Mouse (Mus musculus): ENCODE results near the gene Btd. TPM values are rescaled to one million over a fixed set of nuclear protein-coding genes. Genes with fewer than 3 reads are reported as not detected.
A peak's percentile ranks its signal among the peaks of the same experiment; 100 is the strongest.
"Not testable (repeated sequence)": the region's sequence is repeated elsewhere in the genome, so short reads cannot be mapped to it uniquely, and the experiment has no call there.

Btd gene
- polyA plus RNA-seq (2015; fragmentation: Nextera tagmentation; extraction: Ambion mirVana) = 13.0 and 15.4 TPM in 2 replicates

GRCm38 (mm10) chr14:31640890-31641505 lies at the start of gene Btd, which contains the start of gene Hacl1:
TSS of gene Btd (plus strand) at chr14:31641028.
TSS of gene Hacl1 (minus strand) at chr14:31641286.
- 0% methylated on average over 30 of the region's 30 CpGs for whole genome bisulfite sequencing (ENCODE audit: insufficient replicate concordance)
- no peaks in the 10 kb centered on the region for H3K27me3 ChIP-seq (ENCODE audit: control insufficient read depth, insufficient read depth, low read depth, low read length)

DNA sequence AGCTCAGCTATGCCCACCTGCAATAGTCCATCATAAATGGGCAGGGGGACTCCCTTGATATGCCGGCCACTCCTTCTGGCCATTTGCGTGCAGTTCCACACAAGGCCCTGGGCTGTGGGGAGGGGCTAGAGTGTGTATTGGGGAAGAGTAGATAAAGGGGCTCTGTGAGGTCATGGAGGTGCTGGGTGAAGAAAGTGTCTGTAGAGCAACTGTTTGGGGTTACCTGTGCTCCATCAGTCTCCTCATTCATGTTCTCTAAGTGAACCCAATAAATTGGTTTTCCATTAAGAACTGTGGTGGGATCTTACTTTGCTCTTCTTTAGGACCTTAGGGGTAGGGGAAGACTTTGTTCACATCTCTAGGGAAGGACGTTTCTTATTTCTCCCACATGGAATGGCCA lies 49.6 kb upstream of the Btd start, which contains the start of gene Colq:
Colq (minus strand) TSS at position 101 of the 400 bp plus-strand sequence.
- no peaks in the 10 kb centered on the region for H3K9me3 ChIP-seq (replicated peaks; ENCODE audit: control insufficient read depth, low read length)
- H3K9ac ChIP-seq (ENCODE audit: low read depth, low read length) = no peak within 1 kb of the TSS
- 69% methylated on average over 3 of the region's 3 CpGs for WGBS (ENCODE audit: insufficient replicate concordance)
- H3K4me2 ChIP-seq (ENCODE audit: low read depth, low read length) = no peak within 1 kb of the TSS
- no peak within 1 kb of the TSS for H3K4me3 ChIP-seq (ENCODE audit: low read depth, low read length)
- no peaks in the 10 kb centered on the region for H3K36me3 ChIP-seq (ENCODE audit: control insufficient read depth, insufficient read depth)
- ATAC-seq (ENCODE audit: low read depth) = no peak
- H3K4me1 ChIP-seq (ENCODE audit: control insufficient read depth, low read depth, low read length) = no peaks in the 10 kb centered on the region
- no peak within 1 kb of the TSS for H3K27ac ChIP-seq (ENCODE audit: low read length)
- H3K27me3 ChIP-seq (ENCODE audit: control insufficient read depth, insufficient read depth, low read depth, low read length) = no peaks in the 10 kb centered on the region

More at GRCm38 (mm10) chr14:31640890-31641505, at the start of gene Btd, which contains the start of gene Hacl1:
- peak; percentile 95 for ATAC-seq (ENCODE audit: low read depth)
- Histone ChIP-seq H3K9me3 (replicated peaks; ENCODE audit: control insufficient read depth, low read length) (no peaks in the 10 kb centered on the region), H3K4me2 (ENCODE audit: low read depth, low read length) (peak within 1 kb of the TSS; percentile 87), H3K4me3 (ENCODE audit: low read depth, low read length) (peak within 1 kb of the TSS; percentile 82), H3K27ac (ENCODE audit: low read length) (peak within 1 kb of the TSS; percentile 90), H3K4me1 (ENCODE audit: control insufficient read depth, low read depth, low read length) (peaks cover 13% of the 10 kb centered on the region), H3K36me3 (ENCODE audit: control insufficient read depth, insufficient read depth) (no peaks in the 10 kb centered on the region), H3K9ac (ENCODE audit: low read depth, low read length) (peak within 1 kb of the TSS; percentile 82)

DNA sequence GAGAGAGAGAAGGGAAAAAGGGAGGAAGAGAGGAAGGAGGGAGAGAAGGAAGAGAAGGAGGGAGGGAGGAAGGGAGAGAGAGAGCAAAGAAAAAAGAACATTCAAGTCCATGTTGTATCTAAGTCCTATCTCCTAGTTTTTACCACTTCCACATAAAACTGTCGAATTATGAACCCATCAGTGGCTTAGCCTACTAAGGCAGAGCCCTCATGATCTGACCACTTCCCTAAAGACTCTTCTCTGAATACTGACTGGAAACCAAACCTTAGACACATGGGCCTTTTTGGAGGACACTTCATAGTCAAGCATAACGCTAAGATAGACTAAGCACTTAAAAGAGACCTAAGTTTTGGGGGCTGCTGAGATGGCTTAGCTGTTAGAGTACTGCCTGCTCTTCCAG lies 47.8 kb upstream of the Btd start:
- H3K27ac ChIP-seq (ENCODE audit: low read length) = no peak overlapping the region
- H3K27me3 ChIP-seq (ENCODE audit: control insufficient read depth, insufficient read depth, low read depth, low read length) = no peaks in the 10 kb centered on the region
- H3K9me3 ChIP-seq (replicated peaks; ENCODE audit: control insufficient read depth, low read length) = no peaks in the 10 kb centered on the region
- no peaks in the 10 kb centered on the region for H3K36me3 ChIP-seq (ENCODE audit: control insufficient read depth, insufficient read depth)
- H3K4me3 ChIP-seq (ENCODE audit: low read depth, low read length) = no peak overlapping the region
- no peaks in the 10 kb centered on the region for H3K4me1 ChIP-seq (ENCODE audit: control insufficient read depth, low read depth, low read length)
- 18% methylated on average over 2 of the region's 2 CpGs for WGBS (ENCODE audit: insufficient replicate concordance)
- H3K9ac ChIP-seq (ENCODE audit: low read depth, low read length) = no peak overlapping the region
- ATAC-seq (ENCODE audit: low read depth) = no peak
- no peak overlapping the region for H3K4me2 ChIP-seq (ENCODE audit: low read depth, low read length)

DNA sequence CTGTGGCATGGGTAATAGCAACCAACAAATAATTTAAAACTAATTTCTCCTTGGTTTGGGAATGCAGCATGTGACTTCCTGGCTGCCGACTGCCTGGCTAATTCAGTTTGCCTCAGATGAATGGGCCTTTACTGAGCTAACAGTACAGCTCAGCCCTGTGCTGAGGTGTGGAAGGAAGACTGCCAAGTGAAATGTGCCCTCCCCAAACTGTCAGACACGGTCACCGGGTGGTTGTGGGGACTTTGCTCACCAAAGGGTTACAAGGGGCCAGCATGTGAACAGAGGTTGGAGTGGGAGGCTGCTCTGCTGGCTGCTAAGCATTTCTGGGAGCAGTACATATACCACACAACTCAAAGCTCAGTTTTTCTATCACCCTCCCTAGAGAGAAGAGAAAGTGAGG lies 46.1 kb upstream of the Btd start:
- Histone ChIP-seq H3K4me1 (ENCODE audit: control insufficient read depth, low read depth, low read length) (no peaks in the 10 kb centered on the region), H3K9me3 (replicated peaks; ENCODE audit: control insufficient read depth, low read length) (no peaks in the 10 kb centered on the region), H3K9ac (ENCODE audit: low read depth, low read length) (no peak overlapping the region), H3K27ac (ENCODE audit: low read length) (no peak overlapping the region; the same call in 1 of the 2 replicates), H3K36me3 (ENCODE audit: control insufficient read depth, insufficient read depth) (no peaks in the 10 kb centered on the region), H3K27me3 (ENCODE audit: control insufficient read depth, insufficient read depth, low read depth, low read length) (no peaks in the 10 kb centered on the region), H3K4me3 (ENCODE audit: low read depth, low read length) (no peak overlapping the region), H3K4me2 (ENCODE audit: low read depth, low read length) (no peak overlapping the region)
- ATAC-seq (ENCODE audit: low read depth) = peak; percentile 61
- WGBS (ENCODE audit: insufficient replicate concordance) = 54% methylated on average over 3 of the region's 3 CpGs

GRCm38 (mm10) chr14:31596408-31596807 lies 44.4 kb upstream of the Btd start:
- Histone ChIP-seq H3K4me1 (ENCODE audit: control insufficient read depth, low read depth, low read length) (no peaks in the 10 kb centered on the region), H3K9ac (ENCODE audit: low read depth, low read length) (no peak overlapping the region), H3K9me3 (replicated peaks; ENCODE audit: control insufficient read depth, low read length) (no peaks in the 10 kb centered on the region), H3K4me2 (ENCODE audit: low read depth, low read length) (no peak overlapping the region), H3K27ac (ENCODE audit: low read length) (no peak overlapping the region), H3K4me3 (ENCODE audit: low read depth, low read length) (no peak overlapping the region), H3K27me3 (ENCODE audit: control insufficient read depth, insufficient read depth, low read depth, low read length) (no peaks in the 10 kb centered on the region), H3K36me3 (ENCODE audit: control insufficient read depth, insufficient read depth) (no peaks in the 10 kb centered on the region)
- ATAC-seq (ENCODE audit: low read depth) = peak; percentile 35
- 37% methylated on average over 7 of the region's 7 CpGs for WGBS (ENCODE audit: insufficient replicate concordance)

GRCm38 (mm10) chr14:31597446-31597845 lies 43.4 kb upstream of the Btd start:
- peaks cover 5% of the 10 kb centered on the region for H3K4me1 ChIP-seq (ENCODE audit: control insufficient read depth, low read depth, low read length)
- H3K36me3 ChIP-seq (ENCODE audit: control insufficient read depth, insufficient read depth) = no peaks in the 10 kb centered on the region
- 79% methylated on average over 4 of the region's 4 CpGs for WGBS (ENCODE audit: insufficient replicate concordance)
- H3K9me3 ChIP-seq (replicated peaks; ENCODE audit: control insufficient read depth, low read length) = no peaks in the 10 kb centered on the region
- H3K4me3 ChIP-seq (ENCODE audit: low read depth, low read length) = no peak overlapping the region
- H3K4me2 ChIP-seq (ENCODE audit: low read depth, low read length) = no peak overlapping the region
- no peak for ATAC-seq (ENCODE audit: low read depth)
- H3K9ac ChIP-seq (ENCODE audit: low read depth, low read length) = no peak overlapping the region
- no peak overlapping the region for H3K27ac ChIP-seq (ENCODE audit: low read length)
- no peaks in the 10 kb centered on the region for H3K27me3 ChIP-seq (ENCODE audit: control insufficient read depth, insufficient read depth, low read depth, low read length)

DNA sequence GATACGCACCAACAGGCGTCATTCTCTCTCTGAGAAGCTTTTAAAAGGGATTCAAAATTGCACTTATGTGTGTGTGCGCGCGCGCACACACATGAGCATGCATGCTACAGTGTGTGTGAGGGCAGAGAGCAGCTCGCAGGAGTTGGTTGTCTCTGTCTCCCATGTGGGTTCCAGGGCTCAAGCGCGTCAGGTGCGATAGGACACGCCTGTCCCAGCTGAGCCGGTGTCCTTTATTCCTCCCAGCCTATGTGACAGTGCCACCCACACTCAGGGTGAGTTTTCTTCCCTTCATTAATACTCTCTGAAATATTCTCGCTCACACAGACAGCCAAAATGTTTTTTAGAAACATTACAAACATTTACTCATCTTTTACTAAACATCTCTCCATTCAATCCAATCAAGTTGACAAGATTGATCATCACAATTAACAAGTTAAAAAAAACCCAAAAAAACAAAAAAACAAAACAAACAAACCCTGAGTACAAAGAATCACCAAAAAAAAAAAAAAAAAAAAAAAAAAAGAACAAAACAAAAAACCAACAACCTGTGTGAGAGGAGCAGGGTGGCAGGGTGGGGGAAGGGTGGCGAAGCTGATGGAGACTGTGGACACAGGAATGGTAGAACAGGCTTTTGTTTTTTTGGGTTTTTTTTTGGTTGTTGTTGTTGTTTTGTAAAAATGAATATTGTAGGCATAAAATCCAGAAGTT lies 38.8 kb upstream of the Btd start:
- H3K27ac ChIP-seq (ENCODE audit: low read length) = 0 out of 2 replicates have a peak overlapping the region, but pooled peaks have one; percentile 17
- peaks cover 15% of the 10 kb centered on the region for H3K4me1 ChIP-seq (ENCODE audit: control insufficient read depth, low read depth, low read length)
- H3K36me3 ChIP-seq (ENCODE audit: control insufficient read depth, insufficient read depth) = no peaks in the 10 kb centered on the region
- WGBS (ENCODE audit: insufficient replicate concordance) = 82% methylated on average over 14 of the region's 14 CpGs
- H3K4me3 ChIP-seq (ENCODE audit: low read depth, low read length) = no peak overlapping the region
- ATAC-seq (ENCODE audit: low read depth) = peak; percentile 68
- no peak overlapping the region for H3K9ac ChIP-seq (ENCODE audit: low read depth, low read length)
- no peaks in the 10 kb centered on the region for H3K9me3 ChIP-seq (replicated peaks; ENCODE audit: control insufficient read depth, low read length)
- H3K27me3 ChIP-seq (ENCODE audit: control insufficient read depth, insufficient read depth, low read depth, low read length) = no peaks in the 10 kb centered on the region
- peak overlapping the region; percentile 24; the same call in 1 of the 2 replicates for H3K4me2 ChIP-seq (ENCODE audit: low read depth, low read length)

- ATAC-seq (ENCODE audit: low read depth) = peak; percentile 97
These were observed 38.2 kb upstream of the Btd start for GRCm38 (mm10) chr14:31602616-31602979.

GRCm38 (mm10) chr14:31604916-31605315 lies 35.9 kb upstream of the Btd start:
- no peaks in the 10 kb centered on the region for H3K36me3 ChIP-seq (ENCODE audit: control insufficient read depth, insufficient read depth)
- 67% methylated on average over 5 of the region's 5 CpGs for WGBS (ENCODE audit: insufficient replicate concordance)
- H3K4me2 ChIP-seq (ENCODE audit: low read depth, low read length) = no peak overlapping the region
- no peaks in the 10 kb centered on the region for H3K27me3 ChIP-seq (ENCODE audit: control insufficient read depth, insufficient read depth, low read depth, low read length)
- ATAC-seq (ENCODE audit: low read depth) = no peak
- peaks cover 15% of the 10 kb centered on the region for H3K4me1 ChIP-seq (ENCODE audit: control insufficient read depth, low read depth, low read length)
- no peak overlapping the region for H3K4me3 ChIP-seq (ENCODE audit: low read depth, low read length)
- H3K27ac ChIP-seq (ENCODE audit: low read length) = no peak overlapping the region
- H3K9me3 ChIP-seq (replicated peaks; ENCODE audit: control insufficient read depth, low read length) = no peaks in the 10 kb centered on the region
- H3K9ac ChIP-seq (ENCODE audit: low read depth, low read length) = no peak overlapping the region

More at GRCm38 (mm10) chr14:31602616-31602979, 38.2 kb upstream of the Btd start:
- peak overlapping the region; percentile 24; the same call in 1 of the 2 replicates for H3K4me2 ChIP-seq (ENCODE audit: low read depth, low read length)
- WGBS (ENCODE audit: insufficient replicate concordance) = 41% methylated on average over 6 of the region's 6 CpGs
- not testable (repeated sequence) for H3K9me3 ChIP-seq (replicated peaks; ENCODE audit: control insufficient read depth, low read length); H3K4me3 ChIP-seq (ENCODE audit: low read depth, low read length); H3K27me3 ChIP-seq (ENCODE audit: control insufficient read depth, insufficient read depth, low read depth, low read length); H3K9ac ChIP-seq (ENCODE audit: low read depth, low read length); H3K36me3 ChIP-seq (ENCODE audit: control insufficient read depth, insufficient read depth)
- H3K27ac ChIP-seq (ENCODE audit: low read length) = 0 out of 2 replicates have a peak overlapping the region, but pooled peaks have one; percentile 17
- peaks cover 15% of the 10 kb centered on the region for H3K4me1 ChIP-seq (ENCODE audit: control insufficient read depth, low read depth, low read length)
